Mouse (Mus musculus): ENCODE measurements around the gene Stradb. TPM values are rescaled to one million over a fixed set of nuclear protein-coding genes. Genes with fewer than 3 reads are reported as not detected.

Stradb gene
- polyA plus RNA-seq, 1 experiment from 2014 or later: 21.3 TPM

DNA sequence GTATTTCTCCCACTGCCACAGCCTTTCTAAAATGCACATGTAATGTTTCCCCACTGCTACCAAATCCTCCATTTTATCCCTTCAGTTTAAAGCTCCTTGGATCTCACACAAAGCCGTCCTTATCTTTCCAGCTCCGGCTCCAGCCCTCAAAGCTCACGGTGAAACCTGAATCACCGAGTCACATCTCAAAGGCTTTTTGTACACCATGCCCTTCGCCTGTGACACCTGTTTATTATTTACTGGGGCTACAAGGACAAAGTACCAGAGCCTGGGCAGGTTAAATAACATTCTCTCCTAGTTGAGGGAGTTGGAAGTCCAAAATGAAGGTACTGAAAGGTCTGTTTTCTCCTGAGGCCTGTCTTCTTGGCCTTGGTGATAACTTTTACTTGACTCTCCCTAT is 3.3 kb upstream of the Stradb start:
- ATAC-seq: no peak
- peaks cover 7% of the 10 kb centered on the region; the same call in 1 of the 2 replicates for H3K4me1 ChIP-seq (replicated peaks)
- H3K4me3 ChIP-seq (replicated peaks): no peak overlapping the region
- H3K9me3 ChIP-seq: no peaks in the 10 kb centered on the region
- no peak overlapping the region for H3K27ac ChIP-seq
- H3K4me2 ChIP-seq (replicated peaks): no peak overlapping the region
- 63% methylated on average over 5 of the region's 5 CpGs for WGBS
- H3K27me3 ChIP-seq (replicated peaks): no peaks in the 10 kb centered on the region
- no peaks in the 10 kb centered on the region for H3K36me3 ChIP-seq
- no peak overlapping the region for H3K9ac ChIP-seq

DNA sequence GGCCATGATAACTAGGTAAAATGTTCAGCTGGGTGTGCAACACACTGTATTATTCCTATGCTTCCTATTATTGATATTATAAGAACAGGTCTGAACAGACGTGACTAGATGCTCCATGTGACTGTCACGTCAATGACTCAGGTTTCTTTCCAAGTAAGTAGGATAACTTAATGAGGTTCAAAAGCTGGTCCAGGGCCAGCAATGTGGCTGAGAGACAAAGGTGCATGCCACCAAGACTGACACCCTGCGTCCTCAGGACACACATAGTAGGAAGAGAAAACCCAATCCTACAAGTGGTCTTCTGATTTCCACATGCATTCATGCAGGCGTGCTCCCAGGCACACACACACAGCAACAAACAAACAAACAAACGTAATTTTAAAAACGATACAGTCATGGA is 2.2 kb upstream of the Stradb start:
- WGBS: 90% methylated on average over 6 of the region's 6 CpGs
- no peak for ATAC-seq

DNA sequence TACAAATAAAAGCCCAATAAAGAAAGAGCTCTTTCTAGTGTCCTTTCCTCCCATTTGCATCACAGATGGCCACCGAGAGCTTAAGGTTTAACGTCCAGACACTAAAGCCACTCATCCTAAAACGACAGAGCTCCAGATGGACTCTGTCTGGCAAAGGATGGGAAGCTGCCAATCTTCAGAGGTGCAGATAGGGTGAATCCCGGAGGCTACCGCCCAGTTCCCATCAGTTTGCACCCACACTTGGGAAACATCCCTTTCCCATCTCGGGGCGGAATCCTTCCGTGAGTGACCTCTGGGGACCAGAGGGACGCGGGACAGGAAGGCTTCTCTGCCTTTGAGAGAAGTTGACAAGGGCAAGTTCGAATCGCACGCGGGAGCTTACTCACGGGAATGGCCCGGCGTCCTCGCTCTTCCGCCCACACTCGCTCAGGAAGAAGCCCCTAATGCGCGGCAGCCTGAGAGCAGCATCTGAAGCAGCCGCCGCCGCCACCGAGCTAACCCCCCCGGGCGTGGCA is 414 bp upstream of the Stradb start:
- ATAC-seq: peak; percentile 46
- H3K4me1 ChIP-seq (replicated peaks): peaks cover 7% of the 10 kb centered on the region; the same call in 1 of the 2 replicates
- H3K9me3 ChIP-seq: no peaks in the 10 kb centered on the region
- H3K4me2 ChIP-seq (replicated peaks): peak overlapping the region; percentile 71
- H3K9ac ChIP-seq: peak overlapping the region; percentile 91
- WGBS: under 1% methylated on average over 28 of the region's 28 CpGs
- H3K27ac ChIP-seq: peak overlapping the region; percentile 64
- no peaks in the 10 kb centered on the region for H3K27me3 ChIP-seq (replicated peaks)
- H3K36me3 ChIP-seq: no peaks in the 10 kb centered on the region
- H3K4me3 ChIP-seq (replicated peaks): peak overlapping the region; percentile 89

More for the DNA sequence above, 2.2 kb upstream of the Stradb start:
- Histone ChIP-seq H3K9me3 (no peaks in the 10 kb centered on the region), H3K4me1 (replicated peaks) (peaks cover 7% of the 10 kb centered on the region; the same call in 1 of the 2 replicates), H3K27me3 (replicated peaks) (no peaks in the 10 kb centered on the region), H3K4me2 (replicated peaks) (no peak overlapping the region), H3K4me3 (replicated peaks) (no peak overlapping the region), H3K9ac (no peak overlapping the region), H3K27ac (no peak overlapping the region), H3K36me3 (no peaks in the 10 kb centered on the region)

DNA sequence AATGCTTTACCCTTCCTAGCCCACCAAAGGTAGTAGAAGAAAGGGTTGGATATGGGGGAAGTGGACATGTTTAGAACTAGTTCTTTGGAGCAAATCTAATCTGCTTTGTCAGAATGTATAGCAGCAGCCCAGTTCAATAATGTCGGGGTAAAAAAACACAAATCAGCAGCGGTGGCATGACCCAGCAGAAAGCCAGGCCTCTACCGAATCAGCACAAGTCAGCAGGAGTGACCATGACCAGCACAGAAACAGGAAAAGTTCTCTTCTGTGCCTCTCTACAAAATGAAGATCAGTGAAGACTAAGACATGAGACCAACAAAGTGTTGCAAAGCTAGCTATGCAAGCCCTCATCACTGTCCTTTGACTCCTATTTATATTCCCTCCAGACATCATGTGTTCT is 9.0 kb downstream of the Stradb start:
- H3K9me3 ChIP-seq: no peaks in the 10 kb centered on the region
- WGBS: 89% methylated on average over 3 of the region's 3 CpGs
- no peak overlapping the region for H3K27ac ChIP-seq
- H3K4me3 ChIP-seq (replicated peaks): no peak overlapping the region
- H3K36me3 ChIP-seq: no peaks in the 10 kb centered on the region
- H3K4me2 ChIP-seq (replicated peaks): no peak overlapping the region
- no peaks in the 10 kb centered on the region for H3K27me3 ChIP-seq (replicated peaks)
- ATAC-seq: no peak
- H3K9ac ChIP-seq: no peak overlapping the region
- H3K4me1 ChIP-seq (replicated peaks): no peaks in the 10 kb centered on the region

DNA sequence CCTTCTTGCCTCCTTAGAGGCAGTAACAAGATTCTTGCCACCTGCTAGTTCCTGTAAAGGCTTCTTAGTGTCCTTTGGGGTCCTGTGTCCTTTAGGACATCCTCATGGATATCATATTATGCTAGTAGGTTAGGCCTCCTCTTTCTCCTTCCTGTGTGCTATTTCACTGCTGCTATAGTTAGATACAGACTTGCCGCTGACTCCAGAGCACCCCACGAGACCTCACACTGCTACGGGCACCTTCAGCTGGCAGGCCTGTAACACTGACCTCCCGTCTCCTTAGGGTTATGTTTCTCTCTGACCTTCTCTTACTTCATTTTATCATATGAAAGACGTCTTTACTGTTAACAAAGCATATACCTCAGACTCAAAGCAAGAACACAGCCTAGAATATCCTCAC is 11.3 kb downstream of the Stradb start:
- H3K9me3 ChIP-seq: no peaks in the 10 kb centered on the region
- no peaks in the 10 kb centered on the region for H3K4me1 ChIP-seq (replicated peaks)
- no peaks in the 10 kb centered on the region for H3K27me3 ChIP-seq (replicated peaks)
- H3K27ac ChIP-seq: no peak overlapping the region
- no peak overlapping the region for H3K9ac ChIP-seq
- no peaks in the 10 kb centered on the region for H3K36me3 ChIP-seq
- H3K4me3 ChIP-seq (replicated peaks): no peak overlapping the region
- 88% methylated on average over 5 of the region's 5 CpGs for WGBS
- no peak overlapping the region for H3K4me2 ChIP-seq (replicated peaks)
- no peak for ATAC-seq

DNA sequence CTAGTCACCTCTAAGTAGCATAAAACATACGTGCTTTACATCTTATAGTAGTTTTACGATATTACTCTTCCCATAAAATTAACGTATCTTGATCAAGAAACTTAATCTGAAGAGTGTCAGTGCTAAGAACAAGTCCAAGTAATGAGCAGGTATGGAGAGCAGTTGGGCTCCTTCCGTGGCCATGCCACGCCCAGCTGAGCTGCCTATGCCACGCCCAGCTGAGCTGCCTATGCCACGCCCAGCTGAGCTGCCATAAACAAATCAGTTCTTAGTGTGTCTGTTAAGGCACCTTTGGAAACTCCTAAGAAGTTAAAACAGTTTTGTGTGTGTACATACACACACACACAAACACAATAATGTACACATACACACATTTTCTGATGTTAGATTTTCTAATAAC is 19.8 kb downstream of the Stradb start:
- H3K9me3 ChIP-seq: no peaks in the 10 kb centered on the region
- no peak overlapping the region for H3K9ac ChIP-seq
- no peaks in the 10 kb centered on the region for H3K4me1 ChIP-seq (replicated peaks)
- no peak overlapping the region for H3K4me3 ChIP-seq (replicated peaks)
- H3K27ac ChIP-seq: no peak overlapping the region
- 72% methylated on average over 7 of the region's 7 CpGs for WGBS
- H3K4me2 ChIP-seq (replicated peaks): no peak overlapping the region
- ATAC-seq: peak; percentile 67
- no peaks in the 10 kb centered on the region for H3K27me3 ChIP-seq (replicated peaks)
- H3K36me3 ChIP-seq: peaks cover 4% of the 10 kb centered on the region; the same call in 1 of the 2 replicates

DNA sequence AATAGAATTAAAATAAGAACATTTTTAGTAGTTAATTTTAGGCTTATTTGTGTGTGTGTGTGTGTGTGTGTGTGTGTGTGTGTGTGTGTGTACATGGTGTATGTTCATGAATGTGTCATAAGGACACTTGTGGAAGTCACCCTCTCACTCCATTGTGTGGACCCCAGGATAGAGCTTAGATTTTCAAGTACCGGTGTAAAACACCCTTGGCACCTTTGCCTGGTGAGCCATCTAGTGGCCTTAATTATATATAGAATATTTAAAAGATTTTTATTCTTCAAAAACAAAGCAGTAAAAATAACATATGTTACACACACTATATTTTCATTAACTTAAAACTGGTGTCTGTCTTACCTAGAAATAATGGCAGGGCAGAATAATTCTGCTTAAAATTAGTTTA is 20.4 kb downstream of the Stradb start:
- Histone ChIP-seq H3K27me3 (replicated peaks) (no peaks in the 10 kb centered on the region), H3K36me3 (peaks cover 4% of the 10 kb centered on the region; the same call in 1 of the 2 replicates), H3K4me1 (replicated peaks) (no peaks in the 10 kb centered on the region), H3K4me3 (replicated peaks) (no peak overlapping the region), H3K4me2 (replicated peaks) (no peak overlapping the region), H3K27ac (no peak overlapping the region), H3K9ac (no peak overlapping the region), H3K9me3 (no peaks in the 10 kb centered on the region)
- ATAC-seq: no peak
- 25% methylated on average over 1 of the region's 1 CpGs for whole genome bisulfite sequencing

DNA sequence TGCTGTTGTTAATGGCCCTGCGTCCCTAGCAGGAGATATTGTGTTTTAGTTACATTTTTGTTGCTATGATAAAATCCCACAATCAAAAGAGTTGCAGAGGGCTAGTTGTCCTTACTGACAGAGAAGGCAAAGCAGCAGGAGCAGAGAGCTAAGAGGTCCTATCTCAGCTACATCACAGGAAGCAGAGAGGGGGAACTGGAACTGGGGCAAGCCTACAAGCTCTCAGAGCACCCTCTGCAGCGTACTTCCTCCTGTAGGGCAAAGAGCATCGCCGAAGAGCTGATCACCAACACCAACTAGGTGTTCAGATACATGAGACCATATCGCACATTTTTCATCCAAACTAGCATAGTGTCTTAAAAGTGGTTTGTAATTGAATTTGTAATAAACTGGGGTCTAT is 22.0 kb downstream of the Stradb start:
- no peak for ATAC-seq
- no peak overlapping the region for H3K4me3 ChIP-seq (replicated peaks)
- 90% methylated on average over 5 of the region's 5 CpGs for WGBS

DNA sequence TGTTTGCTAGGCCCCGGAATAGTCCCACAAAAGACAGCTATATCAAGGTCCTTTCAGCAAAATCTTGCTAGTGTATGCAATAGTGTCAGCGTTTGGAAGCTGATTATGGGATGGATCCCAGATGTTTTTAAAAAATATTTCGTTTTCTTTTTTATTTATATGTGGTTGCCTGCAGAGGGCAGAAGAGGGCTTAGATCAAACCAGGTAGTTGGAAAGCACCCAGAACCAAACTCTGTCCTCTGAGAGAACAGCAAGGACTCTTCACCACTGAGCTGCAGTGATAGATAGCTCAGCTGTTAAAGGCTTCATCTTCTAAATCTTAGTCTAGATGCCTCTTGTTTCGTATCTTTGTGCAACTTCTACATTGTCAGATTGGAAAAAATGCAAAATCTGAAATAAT is 35.9 kb downstream of the Stradb start:
- Histone ChIP-seq H3K27ac (no peak overlapping the region), H3K4me1 (replicated peaks) (no peaks in the 10 kb centered on the region), H3K4me3 (replicated peaks) (no peak overlapping the region), H3K36me3 (no peaks in the 10 kb centered on the region), H3K9ac (no peak overlapping the region), H3K27me3 (replicated peaks) (no peaks in the 10 kb centered on the region), H3K9me3 (no peaks in the 10 kb centered on the region), H3K4me2 (replicated peaks) (no peak overlapping the region)
- WGBS: 31% methylated on average over 4 of the region's 4 CpGs
- ATAC-seq: no peak

More for the DNA sequence above, 22.0 kb downstream of the Stradb start:
- Histone ChIP-seq H3K4me1 (replicated peaks) (no peaks in the 10 kb centered on the region), H3K36me3 (peaks cover 4% of the 10 kb centered on the region; the same call in 1 of the 2 replicates), H3K9ac (no peak overlapping the region), H3K4me2 (replicated peaks) (no peak overlapping the region), H3K27ac (no peak overlapping the region), H3K27me3 (replicated peaks) (no peaks in the 10 kb centered on the region), H3K9me3 (no peaks in the 10 kb centered on the region)

DNA sequence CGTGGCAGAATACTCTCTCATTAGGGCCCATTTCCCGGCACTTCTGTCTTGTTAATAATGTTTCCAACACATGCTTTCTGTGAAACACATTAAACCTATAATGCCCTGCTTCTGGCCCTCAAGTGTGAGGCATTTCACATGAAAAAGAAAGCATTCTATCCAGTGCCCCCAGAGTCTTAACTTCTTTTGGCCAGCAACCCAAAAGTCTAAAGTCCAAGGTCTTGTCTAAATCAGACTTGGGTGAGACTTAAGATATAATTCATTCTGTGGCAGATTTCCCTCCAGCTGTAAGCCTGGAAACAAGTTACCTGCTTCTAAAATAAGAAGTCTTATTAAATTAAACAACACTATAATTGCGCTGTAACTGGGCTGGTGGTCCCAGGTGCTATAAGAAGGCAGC is 48.2 kb downstream of the Stradb start:
- no peak for ATAC-seq
- no peaks in the 10 kb centered on the region for H3K9me3 ChIP-seq
- H3K4me3 ChIP-seq (replicated peaks): no peak overlapping the region
- no peak overlapping the region for H3K27ac ChIP-seq
- WGBS: 65% methylated on average over 3 of the region's 3 CpGs
- no peak overlapping the region for H3K9ac ChIP-seq
- H3K27me3 ChIP-seq (replicated peaks): no peaks in the 10 kb centered on the region
- H3K36me3 ChIP-seq: no peaks in the 10 kb centered on the region
- no peaks in the 10 kb centered on the region for H3K4me1 ChIP-seq (replicated peaks)
- H3K4me2 ChIP-seq (replicated peaks): no peak overlapping the region

DNA sequence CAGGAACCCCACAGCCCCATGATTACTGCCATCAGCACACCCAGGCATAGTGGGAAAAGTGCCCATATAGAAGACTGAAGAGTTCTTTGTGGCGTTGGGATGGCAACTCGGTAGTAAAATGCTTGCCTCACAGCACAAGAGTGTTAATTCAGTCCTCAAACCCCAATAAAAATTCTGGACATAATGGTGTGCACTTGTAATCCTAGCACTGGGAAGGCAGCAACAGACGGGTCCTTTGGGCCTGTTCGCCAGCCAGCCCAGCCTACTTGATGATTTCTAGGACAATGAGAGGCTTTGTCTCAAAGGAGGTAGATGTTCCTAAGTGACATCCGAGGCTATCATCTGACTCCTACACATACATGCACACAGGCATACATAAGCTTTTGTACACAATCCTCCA is 64.4 kb downstream of the Stradb start:
- Histone ChIP-seq H3K36me3 (no peaks in the 10 kb centered on the region), H3K4me1 (replicated peaks) (no peaks in the 10 kb centered on the region), H3K27me3 (replicated peaks) (no peaks in the 10 kb centered on the region), H3K4me2 (replicated peaks) (no peak overlapping the region), H3K4me3 (replicated peaks) (no peak overlapping the region), H3K9ac (no peak overlapping the region), H3K9me3 (no peaks in the 10 kb centered on the region), H3K27ac (no peak overlapping the region)
- 83% methylated on average over 5 of the region's 5 CpGs for WGBS
- no peak for ATAC-seq
